Mouse (Mus musculus): ENCODE data around the gene Palm3.

Palm3 gene

DNA sequence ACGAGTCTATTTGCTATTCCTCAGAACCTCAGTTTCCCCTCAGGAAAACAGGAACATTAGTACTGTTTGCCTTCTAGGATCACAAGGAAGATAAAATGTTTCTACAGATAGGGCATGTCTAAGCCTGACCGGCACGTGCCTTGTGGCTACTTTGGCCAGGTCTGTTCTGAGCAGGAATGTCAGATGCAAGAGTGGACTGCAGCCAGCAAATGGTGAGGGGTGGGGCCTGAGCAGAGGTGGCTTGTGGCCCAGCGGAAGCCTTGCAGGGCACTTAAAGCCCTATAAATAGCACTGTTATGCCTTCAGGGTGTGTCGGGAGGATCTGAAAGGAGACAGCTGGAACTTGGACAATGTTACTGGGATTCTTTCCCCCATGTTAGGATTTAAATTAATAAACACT, 1.8 kb downstream of the Palm3 start:
- no peak for DNase-seq (ENCODE audit: low spot score in 2 of 2)

DNA sequence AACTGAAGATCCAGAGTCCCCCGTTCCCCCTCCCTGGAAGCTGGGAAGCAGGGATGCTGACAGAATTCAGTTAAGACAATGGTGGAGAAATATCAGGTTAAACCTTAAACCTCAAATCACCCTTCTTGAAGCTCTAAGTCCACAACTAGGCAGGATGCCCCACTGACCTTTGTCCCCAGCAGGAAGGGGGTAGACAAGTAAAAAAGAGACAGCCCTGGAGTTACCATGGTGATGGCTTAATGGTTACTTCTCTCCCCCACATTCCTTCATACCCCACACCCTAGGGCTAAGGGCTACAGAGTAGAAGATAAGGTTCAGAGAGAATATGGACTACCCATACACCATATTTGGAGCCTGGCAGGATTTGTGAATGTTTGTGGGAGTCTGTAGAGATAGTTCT, 2.4 kb downstream of the Palm3 start:
- DNase-seq (ENCODE audit: low spot score in 2 of 2), result no peak

DNA sequence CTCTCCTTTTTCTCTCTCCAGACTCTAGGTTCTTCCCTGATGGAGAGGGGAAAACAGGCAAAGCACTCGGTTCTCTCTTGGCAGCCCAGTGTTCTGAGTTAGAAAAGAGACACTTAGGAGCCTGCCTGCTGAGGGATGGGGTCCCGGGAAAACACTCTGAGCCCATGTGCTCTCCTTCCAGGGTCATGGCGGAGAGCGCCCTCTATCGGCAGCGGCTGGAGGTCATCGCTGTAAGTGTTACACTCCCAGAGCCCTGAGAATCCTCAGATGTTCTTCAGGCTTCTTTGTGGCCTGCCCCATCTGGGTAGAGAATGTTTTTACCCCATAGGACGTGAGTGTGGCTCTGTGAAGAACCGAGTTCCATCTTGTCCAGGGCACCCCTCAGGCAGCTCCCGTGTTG, 2.9 kb downstream of the Palm3 start:
- no peak for DNase-seq (ENCODE audit: low spot score in 2 of 2)

DNA sequence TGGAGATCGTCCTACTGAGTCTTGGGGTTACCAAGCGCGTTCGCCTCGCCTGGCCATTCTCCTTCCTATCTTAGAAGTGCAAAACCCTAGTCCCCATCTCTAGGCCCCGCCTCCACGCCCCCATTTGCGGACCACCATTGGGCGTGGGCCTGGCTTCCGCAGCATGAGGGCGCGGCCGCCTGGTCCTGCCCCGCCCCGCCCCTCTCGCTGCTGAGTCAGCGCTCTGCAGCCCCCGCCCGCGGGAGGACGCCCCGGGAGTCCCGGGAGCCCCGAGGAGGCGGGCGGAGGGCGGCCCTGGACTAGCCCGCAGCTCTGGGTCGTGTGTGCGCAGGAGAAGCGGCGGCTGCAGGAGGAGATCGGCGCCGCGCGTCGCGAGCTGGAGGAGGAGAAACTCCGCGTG, 4.6 kb downstream of the Palm3 start:
- peak in 1 of 2 experiments; percentile 63 for DNase-seq (ENCODE audit: low spot score in 2 of 2)

DNA sequence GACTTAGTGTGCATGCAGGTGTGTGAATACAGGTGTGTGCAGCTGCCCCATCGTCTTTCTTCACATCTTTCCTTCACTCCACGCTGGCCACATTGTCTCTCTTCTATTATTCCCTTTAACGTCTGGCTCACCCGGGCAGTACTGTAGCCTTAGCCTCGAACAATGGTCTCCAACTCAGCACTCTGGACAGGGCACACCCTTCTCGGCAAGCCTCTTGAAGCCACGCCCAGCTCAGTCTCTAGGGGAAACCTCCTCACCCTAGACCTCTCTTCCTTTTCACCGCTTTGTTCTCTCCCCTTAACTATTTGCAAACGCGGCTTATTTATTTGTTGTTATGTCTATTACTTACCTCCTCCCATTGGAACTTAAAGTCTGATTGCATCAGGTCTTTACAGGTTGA, 6.2 kb downstream of the Palm3 start:
- no peak for DNase-seq (ENCODE audit: low spot score in 2 of 2)

DNA sequence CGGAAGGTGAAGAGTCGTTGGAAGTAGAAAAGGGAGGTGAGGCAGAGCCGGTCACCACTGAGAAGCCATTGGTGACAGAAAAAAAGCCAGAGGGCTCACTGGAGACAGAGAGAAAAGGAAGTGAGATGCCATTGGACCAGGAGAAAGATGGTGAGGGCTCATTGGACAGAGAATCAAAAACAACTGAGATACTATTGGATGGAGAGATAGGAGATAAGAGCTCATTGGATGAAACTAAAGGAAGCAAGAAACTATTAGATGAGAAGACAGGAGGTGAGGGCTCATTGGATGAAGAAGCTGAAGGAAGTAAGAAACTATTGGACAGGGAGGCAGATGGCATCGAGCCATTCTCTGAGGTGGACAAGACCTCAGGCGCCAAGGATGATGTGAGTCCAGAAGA, 8.0 kb downstream of the Palm3 start:
- DNase-seq (ENCODE audit: low spot score in 2 of 2), result no peak

DNA sequence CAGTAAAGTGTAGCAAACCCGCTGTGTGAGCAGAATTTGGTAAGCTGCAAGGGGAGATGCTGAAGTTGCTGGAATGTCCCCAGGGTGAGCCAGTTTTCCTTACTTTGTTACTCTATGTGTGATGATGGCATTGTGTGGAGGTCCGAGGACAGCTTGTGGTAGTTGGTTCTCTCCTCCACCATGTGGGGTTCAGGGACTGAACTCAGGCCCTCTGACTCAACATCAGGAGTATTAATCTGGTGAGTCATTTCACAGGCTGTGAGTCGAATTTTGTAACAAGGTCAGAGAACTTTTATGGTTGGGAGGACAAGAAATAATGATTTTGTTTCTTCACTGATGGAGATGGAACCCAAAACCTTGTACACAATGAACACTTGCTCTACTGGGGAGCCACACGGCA, 11.5 kb downstream of the Palm3 start:
- no peak for DNase-seq (ENCODE audit: low spot score in 2 of 2)

DNA sequence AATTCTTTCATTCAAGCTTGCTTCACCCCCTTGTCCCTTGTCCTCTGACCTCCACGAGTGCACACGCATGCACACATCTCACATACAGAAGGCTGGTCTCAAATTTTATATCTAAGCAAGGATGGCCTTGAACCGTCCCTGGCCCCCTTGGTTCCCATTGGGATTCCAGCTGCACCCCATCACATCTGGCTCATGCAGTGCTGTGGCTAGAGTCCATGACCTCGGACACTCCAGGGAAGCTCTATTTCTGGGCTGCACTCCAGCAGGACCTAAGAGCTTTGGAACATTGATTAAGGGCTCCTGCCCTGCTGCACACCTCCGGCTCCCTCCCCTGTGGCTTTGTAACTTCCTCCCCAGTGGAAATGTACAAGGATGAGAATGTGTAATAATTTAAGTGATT, 16.7 kb downstream of the Palm3 start:
- peak in 1 of 2 experiments; percentile 60 for DNase-seq (ENCODE audit: low spot score in 2 of 2)

DNA sequence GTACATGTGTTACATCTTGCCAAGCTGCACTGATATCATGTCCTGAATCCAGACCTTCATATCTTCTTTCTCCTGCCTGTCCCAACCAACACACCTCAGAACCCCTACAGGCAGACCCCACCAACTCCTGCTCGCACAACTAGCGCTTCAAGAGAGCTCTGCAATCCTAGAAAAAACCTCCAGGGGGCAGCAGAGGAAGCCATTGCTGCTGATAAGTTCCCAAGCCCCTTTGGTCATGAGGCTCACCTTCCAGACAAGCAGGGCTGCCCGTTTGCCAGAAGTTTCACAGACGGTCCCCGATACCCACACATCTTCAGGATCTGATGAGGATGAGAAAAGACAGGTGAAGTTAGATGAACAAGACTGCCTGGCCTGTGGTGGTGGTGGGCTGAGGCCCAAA, 17.8 kb downstream of the Palm3 start:
- DNase-seq (ENCODE audit: low spot score in 2 of 2), result peak; percentile 57 to 76

DNA sequence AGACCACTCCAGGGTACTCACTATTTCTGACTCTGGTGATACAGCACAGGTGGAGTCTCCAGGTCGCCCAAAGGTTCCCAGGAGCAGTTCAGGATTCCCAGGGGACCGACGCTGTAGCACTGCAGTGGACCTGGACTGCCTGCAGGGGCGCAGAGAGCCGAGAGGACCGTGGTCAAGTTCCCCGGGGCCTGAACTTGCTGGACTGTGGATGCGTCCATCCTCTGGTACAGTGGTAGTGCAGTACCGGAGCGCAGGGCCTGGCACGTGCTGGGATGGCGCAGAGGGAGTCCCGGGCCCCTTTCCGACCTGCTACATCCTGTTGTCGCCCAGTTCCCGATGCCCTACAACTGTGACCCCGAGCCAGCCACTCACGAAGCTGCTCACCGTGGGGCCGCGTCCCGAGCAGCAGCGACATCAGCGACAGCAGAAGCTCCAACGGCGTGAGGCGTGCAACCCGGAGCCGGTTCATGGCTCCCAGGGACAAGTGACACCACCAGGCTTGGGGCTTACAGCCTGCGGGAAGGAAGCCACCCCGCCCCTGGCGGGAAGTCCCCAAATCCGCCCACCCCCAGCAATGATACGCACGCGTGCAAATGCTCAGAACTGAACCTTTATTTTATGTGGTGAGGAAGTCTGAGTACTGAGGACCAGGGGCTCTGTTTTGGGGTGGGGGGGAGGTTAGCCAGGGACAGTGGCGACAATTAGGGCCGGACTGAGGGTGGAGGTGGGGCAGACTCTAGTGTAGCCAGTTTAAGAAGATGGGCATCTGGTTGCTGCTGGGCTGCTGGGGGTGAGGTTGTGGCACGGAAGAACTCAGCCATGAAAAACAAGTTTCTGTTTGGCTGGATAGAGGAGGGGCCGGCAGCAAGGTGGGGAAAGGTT, 21.0 kb downstream of the Palm3 start, which contains the start of gene Il27ra:
Il27ra (minus strand) TSS at position 524 of the 882 bp plus-strand sequence.
- peak; percentile 49 to 76 for DNase-seq (ENCODE audit: low spot score in 2 of 2)

DNA sequence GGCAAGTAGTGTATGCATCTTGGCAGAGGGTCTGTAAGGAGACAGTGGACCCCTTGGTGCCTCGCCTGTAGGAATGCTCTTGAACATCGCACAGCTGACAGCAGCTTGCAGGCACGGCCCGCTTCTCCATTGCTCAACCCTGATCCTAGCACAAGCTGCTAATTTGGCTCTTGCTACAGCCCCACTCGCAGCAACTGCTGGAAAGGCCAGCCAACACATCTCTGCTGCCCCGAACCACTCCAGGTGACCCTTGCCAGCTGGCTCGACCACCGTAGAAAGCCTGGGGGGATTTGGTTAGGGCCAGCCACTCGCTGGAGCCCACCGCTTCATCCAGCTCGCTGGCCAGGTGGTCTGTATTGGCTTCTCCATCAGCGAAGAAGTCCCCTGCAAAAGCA, 21.7 kb downstream of the Palm3 start:
- no peak for DNase-seq (ENCODE audit: low spot score in 2 of 2)

DNA sequence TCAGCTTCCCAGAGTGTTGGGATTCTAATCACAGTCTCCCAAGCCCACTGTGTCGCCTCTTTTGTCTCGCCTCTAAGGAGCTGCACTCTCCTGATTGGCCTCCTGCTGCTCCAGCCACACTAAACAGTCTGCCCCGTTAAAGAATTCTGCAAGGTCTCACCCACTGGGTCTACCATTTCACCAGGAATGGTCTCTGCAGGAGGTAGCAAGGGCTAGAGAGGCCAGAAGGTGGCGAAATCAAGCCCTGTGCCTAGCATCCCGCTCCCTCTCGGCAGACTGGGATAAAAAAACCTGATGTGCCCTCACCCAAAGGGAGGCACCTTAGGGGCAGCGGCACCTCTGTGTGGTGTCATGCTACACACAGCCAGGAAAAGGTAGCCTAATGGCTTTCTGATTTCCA, 22.8 kb downstream of the Palm3 start:
- no peak for DNase-seq (ENCODE audit: low spot score in 2 of 2)

DNA sequence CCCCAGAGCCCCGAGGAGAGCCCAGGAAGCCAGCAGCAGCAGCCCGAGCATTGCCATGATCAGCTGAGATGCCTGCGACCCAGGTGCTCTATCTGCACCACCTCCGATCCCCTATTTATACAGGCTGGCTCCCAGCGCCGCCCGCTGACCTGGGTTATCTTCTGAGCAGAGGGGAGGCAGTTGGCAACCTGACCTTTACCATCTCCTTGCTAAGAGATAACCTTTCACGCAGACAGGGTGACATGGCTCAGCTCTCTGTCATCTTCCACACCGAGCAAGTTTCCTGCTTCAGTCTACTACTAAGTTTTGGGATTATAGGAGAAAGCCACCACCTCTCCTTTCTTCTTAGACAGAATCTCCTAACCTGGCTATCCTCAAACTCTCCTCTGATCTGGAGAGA, 23.6 kb downstream of the Palm3 start, which contains the start of gene Rln3:
Rln3 (minus strand) TSS at position 101 of the 400 bp plus-strand sequence.
- DNase-seq (ENCODE audit: low spot score in 2 of 2), result no peak

DNA sequence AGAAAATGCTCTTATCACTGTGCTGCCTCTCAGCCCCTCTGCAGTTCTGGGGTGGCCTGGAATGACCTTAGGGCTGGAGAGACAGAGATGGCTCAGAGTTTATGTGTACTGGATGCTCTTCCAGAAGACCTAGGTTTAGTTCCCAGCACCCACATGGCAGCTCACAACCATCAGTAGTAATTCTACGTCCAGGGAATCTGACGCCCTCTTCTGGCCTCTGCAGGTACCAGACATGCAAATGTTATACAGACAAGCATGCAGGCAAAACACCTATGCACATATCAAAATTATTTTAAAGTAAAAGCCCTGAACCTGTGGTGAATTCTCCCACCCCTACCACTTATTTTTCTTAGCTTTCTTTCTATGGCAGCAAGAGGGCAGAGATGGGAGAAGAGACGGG, 25.2 kb downstream of the Palm3 start:
- no peak for DNase-seq (ENCODE audit: low spot score in 2 of 2)

DNA sequence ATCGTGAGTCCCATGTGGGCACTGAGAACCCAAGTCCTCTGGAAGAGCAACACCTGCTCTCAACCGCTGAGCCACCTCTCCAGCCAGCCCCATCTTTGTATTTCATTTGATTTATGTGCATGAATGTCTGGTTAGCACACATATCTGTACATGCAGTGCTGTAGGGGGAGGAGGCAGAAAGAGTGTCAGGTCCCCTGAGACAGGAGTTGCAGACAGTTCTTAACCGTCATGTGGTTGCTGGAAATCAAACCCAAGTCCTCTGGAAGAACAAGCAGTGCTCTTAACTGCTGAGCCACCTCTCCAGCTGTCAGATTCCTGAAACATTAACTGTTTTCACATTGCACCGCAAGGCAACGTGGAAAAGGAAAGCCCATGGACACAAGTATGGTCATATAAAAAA, 26.9 kb downstream of the Palm3 start:
- no peak for DNase-seq (ENCODE audit: low spot score in 2 of 2)

DNA sequence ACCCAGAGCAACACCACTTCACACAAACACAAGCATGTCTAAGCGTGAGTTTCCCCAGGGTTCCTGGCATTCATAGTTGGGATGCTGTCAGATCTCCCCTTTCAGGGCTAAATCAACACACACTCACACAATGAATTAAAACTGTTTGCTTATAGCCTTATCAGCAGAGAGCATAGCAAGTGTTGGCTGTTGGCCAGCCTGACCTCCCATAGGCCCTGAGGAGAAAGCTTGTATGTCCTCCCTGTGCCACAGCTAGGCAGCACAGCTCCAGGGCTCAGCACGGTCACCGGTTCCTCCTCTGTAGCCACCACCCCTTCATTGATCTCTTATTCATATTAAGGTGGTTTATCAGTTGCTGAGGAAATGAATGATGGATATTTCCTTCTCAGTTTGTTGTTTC, 31.5 kb downstream of the Palm3 start:
- no peak for DNase-seq (ENCODE audit: low spot score in 2 of 2)

DNA sequence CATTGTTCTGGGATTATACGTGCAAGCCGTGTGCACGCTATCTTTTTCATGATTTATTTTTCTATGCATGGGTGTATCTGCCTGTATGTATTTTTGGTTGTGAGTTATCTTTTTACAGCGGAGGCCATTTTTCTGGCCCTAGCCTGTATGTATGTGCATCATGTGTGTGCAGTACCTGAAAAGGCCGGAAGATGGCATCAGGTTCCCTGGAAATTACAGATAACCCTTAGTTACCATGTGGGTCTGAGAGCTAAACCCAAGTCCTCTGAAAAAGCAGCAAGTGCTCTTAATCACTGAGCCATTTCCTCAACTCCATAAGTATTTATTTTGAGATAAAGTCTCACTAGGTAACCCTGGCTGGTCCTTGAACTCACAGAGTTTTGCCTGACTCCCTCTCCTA, 32.0 kb downstream of the Palm3 start:
- no peak for DNase-seq (ENCODE audit: low spot score in 2 of 2)

DNA sequence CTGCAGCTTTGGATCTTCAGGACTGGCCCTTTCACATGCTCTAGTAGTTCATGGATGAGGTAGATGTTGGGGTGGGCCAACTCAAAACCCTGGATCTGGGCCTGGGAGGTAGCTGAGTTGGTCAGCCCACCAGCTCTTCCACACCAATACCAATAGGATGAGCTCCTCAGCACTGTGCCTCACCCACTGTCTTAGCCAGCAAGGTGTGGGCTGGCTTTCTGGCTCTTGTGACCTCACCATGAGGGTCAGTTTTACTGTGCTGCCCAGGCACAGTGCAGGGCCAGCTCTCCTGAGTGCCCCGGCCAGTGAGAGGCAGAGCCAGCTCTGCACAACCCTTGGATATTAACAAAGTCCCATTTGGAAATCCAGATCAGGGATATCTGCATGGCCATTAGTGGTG, 36.6 kb downstream of the Palm3 start:
- no peak for DNase-seq (ENCODE audit: low spot score in 2 of 2)

DNA sequence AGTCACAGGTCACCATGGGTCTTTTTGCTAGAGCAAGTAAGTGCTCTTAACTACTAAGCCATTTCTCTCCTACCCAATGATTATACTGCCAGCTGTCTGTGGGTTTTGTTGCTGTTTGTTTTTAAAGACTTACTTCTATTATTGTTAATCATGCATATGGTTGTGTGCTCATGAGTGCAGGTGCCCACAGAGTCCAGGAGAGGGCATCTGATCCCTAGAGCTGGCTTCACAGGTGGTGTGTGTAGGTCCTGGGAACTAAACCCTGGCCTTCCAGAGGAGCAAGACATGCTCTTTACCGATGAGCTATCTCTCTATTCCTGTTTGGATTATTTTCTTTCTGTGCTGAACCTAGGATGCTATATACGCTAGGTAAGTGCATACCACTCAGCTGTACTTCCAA, 38.0 kb downstream of the Palm3 start:
- no peak for DNase-seq (ENCODE audit: low spot score in 2 of 2)

DNA sequence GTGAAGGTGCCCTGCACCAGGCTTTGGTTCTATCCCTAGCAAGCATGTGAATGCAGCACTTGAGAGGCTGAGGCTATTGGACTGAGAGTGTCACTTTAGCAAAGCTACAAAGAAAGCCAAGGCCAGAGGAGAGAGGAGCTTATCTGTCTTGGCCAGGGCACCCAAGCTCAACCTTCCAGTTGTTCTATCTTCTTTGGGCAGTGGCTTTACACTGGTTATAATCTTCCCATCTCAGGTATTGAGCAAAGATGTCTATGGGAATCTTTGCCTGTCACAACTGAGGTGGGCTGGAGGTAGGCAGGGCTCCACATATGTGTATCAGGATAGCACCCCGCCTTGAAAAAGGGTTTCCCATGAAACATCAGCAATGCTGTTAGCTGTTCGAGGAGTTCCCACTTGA, 39.0 kb downstream of the Palm3 start:
- no peak for DNase-seq (ENCODE audit: low spot score in 2 of 2)

DNA sequence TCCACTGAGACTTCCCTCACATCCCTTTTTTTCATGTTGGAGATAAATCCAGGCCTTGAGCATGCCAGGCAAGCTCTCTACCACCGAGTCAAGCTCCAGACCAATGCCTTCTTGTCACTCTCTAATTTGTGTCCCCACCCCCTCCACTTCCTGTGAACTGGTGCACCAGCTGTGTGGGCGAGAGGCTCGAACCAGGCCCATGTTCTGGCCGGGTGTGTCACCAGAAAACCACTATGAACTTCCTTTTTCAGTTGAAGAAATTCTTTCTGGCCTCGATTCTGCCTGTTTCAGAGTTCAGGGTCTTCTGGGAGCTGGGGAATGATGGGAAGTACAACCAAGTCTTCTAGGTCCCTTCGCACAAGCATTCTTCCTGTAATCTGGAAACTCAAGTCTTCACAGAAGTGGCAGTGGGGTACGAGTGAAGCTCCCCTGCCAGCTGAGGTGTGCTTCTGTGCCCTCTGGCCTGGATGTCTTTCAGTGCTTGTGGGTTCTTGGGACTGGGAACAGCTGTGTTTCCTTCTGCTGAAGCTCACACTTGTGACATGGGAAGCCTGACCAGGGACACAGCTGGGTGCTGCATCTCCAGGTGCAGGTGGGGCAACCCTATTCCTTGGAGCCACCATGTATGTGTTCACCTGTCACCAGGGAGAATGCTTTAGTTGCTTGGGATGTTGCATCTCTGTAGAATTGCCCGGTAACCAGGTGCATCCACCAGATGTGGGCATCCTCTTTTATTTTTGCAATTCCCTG, 42.8 kb downstream of the Palm3 start:
- DNase-seq (ENCODE audit: low spot score in 2 of 2), result no peak

DNA sequence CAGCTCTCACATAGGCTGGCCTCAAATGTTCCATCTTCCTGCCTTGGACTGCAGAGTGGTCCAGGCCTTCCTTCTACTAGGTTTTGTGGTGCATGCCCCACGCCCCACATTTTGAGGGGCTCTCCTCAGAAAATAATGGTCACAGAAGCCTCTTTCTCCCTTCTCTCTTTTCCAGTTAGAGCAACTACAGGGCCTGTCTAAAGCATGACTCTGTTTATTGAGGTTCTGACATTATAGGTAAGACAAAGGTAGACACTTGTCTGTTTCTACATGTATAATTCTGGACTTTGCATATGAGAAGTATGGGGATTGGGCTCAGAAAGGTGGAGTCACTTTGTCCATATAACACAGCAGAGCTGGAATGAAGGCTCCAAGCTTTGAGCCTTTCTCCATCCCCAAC, 43.8 kb downstream of the Palm3 start, which contains the start of gene Gm10643:
Gm10643 (minus strand) TSS at position 101 of the 400 bp plus-strand sequence.
- no peak for DNase-seq (ENCODE audit: low spot score in 2 of 2)

Data from urinary bladder, postnatal 4 days (tissue).